Mouse (Mus musculus) brain, embryonic 14.5 days (tissue): ENCODE measurements around the gene L3mbtl3. TPM values are rescaled to one million over a fixed set of nuclear protein-coding genes. Genes with fewer than 3 reads are reported as not detected.

Experiments
- DNase-seq: peaks from one replicate; pipeline ENCODE4 v3.0.0-alpha.2; 2011; ENCODE audit warnings: low read depth
- CTCF ChIP-seq: fragments of 200-500 bp; IDR thresholded peaks from 2 replicates; pipeline ENCODE4 v1.5.1; 2012; ENCODE audit warnings: inconsistent platforms, mild to moderate bottlenecking, moderate library complexity, borderline replicate concordance; ENCODE audit not compliant: insufficient read depth, insufficient read length; ENCODE audit errors: extremely low read depth
- POLR2A ChIP-seq: fragments of 200-500 bp; IDR thresholded peaks from 2 replicates; pipeline ENCODE4 v1.6.1; 2012; ENCODE audit warnings: mild to moderate bottlenecking, inconsistent platforms, borderline replicate concordance; ENCODE audit not compliant: poor library complexity, insufficient read depth, insufficient read length, severe bottlenecking; ENCODE audit errors: extremely low read depth
- polyA plus RNA-seq: library from polyadenylated mRNA; depleted of rRNA; stranded (reverse); fragments of >200 nt; gene quantifications from 2 replicates; pipeline ENCODE4 v1.2.3, GENCODE M21; 2012; rRNA removed

The L3mbtl3 gene
- polyA plus RNA-seq, 1 experiment: 37.8 TPM

DNA sequence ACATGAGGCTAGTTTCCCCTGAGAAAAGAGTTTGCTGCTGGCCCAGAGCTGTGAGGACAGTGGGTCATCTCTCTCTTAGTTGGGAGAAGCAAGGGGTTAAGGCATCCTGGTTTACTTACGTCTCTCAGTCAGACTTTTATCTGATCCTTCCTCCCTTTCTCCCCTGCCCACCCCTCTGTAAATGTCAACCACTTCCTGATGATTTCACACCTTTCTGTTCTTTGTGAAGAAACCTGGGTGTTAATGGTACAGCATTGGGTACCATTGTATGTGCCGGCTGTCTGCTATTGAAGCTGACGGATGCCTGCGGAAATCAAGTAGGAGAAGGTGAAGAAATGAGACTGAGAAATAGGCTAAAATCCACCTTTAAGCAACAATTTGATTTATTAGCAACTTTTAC, 146.3 kb downstream of the L3mbtl3 start, which contains the start of gene Samd3:
Gene Samd3, plus strand, starts transcription at position 220 of the 400 bp plus-strand sequence.
- TF ChIP-seq CTCF (no peak), POLR2A (no peak)

GRCm38 (mm10) chr10:26228187-26228586, 147.6 kb downstream of the L3mbtl3 start:
- DNase-seq: peak; percentile 66
- TF ChIP-seq CTCF (no peak), POLR2A (no peak)

More for the DNA sequence above, 146.3 kb downstream of the L3mbtl3 start, which contains the start of gene Samd3:
- peak; percentile 14 for DNase-seq

GRCm38 (mm10) chr10:26226734-26227133, 149.0 kb downstream of the L3mbtl3 start:
- no peak for DNase-seq
- TF ChIP-seq POLR2A: no peak
- TF ChIP-seq CTCF: no peak

DNA sequence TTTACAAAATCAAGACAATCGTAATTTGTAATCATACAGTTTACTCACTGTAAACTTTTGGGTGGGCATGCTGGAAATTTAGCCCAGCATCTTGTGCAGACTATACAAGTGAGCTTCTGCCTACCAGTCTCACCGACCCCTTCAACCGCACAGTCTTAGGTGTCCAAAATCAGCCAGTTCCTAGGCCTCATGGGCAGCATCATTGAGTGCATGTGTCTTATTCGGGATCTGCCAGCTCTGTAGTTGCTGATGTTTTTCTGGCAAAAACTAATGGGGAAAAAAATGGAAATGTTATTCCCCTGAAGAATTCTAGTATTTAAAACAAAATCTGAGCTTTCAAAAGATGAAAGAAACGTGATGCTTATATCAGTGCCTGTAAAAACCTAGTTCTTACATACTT, 149.5 kb downstream of the L3mbtl3 start:
- DNase-seq: no peak
- TF ChIP-seq POLR2A: no peak
- TF ChIP-seq CTCF: no peak

Other genes starting within 250 kb of the L3mbtl3 start
- 4.1 and 5.1 TPM in 2 replicates for gene Samd3, start 146.3 kb downstream of the L3mbtl3 start, polyA plus RNA-seq